Mouse (Mus musculus) layer of hippocampus, adult 9-11 months (tissue): ENCODE results near the gene Slc11a2.
"Not testable (repeated sequence)": the region's sequence is repeated elsewhere in the genome, so short reads cannot be mapped to it uniquely, and the experiment has no call there.

Experiments used
- DNase-seq: peaks from one replicate; pipeline ENCODE4 v3.0.0; 2022

Gene Slc11a2

GRCm38 (mm10) chr15:100346761-100347160 lies 78.1 kb downstream of the Slc11a2 start:
- DNase-seq = no peak

- no peak for DNase-seq
Observed at GRCm38 (mm10) chr15:100345484-100345883, 79.4 kb downstream of the Slc11a2 start.

- DNase-seq = not testable (repeated sequence)
Observed at GRCm38 (mm10) chr15:100341314-100341980, 83.4 kb downstream of the Slc11a2 start.
